Mouse (Mus musculus): ENCODE results near the gene Gm13279.
"Not testable (repeated sequence)": the region's sequence is repeated elsewhere in the genome, so short reads cannot be mapped to it uniquely, and the experiment has no call there.

The Gm13279 gene

GRCm38 (mm10) chr4:88793936-88794675 is 3.1 kb upstream of the Gm13279 start, which contains the start of gene Gm13275:
TSS of gene Gm13275 (plus strand) at chr4:88794487.
- not testable (repeated sequence) for DNase-seq (ENCODE audit: extremely low read depth, low read depth, low spot score)

- DNase-seq (ENCODE audit: extremely low read depth, low read depth, low spot score), result not testable (repeated sequence)
Observed at GRCm38 (mm10) chr4:88799365-88799764, 2.2 kb downstream of the Gm13279 start, which contains the start of gene Gm13285. TSS of gene Gm13285 (plus strand) at chr4:88799665.

GRCm38 (mm10) chr4:88802954-88803353 is 5.8 kb downstream of the Gm13279 start, which contains the start of gene Gm13287:
TSS of gene Gm13287 (plus strand) at chr4:88803254.
- not testable (repeated sequence) for DNase-seq (ENCODE audit: extremely low read depth, low read depth, low spot score)

GRCm38 (mm10) chr4:88805231-88805630 is 8.0 kb downstream of the Gm13279 start, which contains the start of gene Gm13288:
TSS of gene Gm13288 (plus strand) at chr4:88805531.
- DNase-seq (ENCODE audit: extremely low read depth, low read depth, low spot score), result not testable (repeated sequence)

- not testable (repeated sequence) for DNase-seq (ENCODE audit: extremely low read depth, low read depth, low spot score)
Observed at GRCm38 (mm10) chr4:88805761-88806160, 8.6 kb downstream of the Gm13279 start.

GRCm38 (mm10) chr4:88815928-88816327 is 18.7 kb downstream of the Gm13279 start, which contains the start of gene Ifna7:
TSS of gene Ifna7 (plus strand) at chr4:88816228.
- DNase-seq (ENCODE audit: extremely low read depth, low read depth, low spot score), result no peak

- no peak for DNase-seq (ENCODE audit: extremely low read depth, low read depth, low spot score)
Observed at GRCm38 (mm10) chr4:88819659-88820058, 22.5 kb downstream of the Gm13279 start, which contains the start of gene Ifna11. TSS of gene Ifna11 (plus strand) at chr4:88819959.

GRCm38 (mm10) chr4:88822995-88823394 is 25.8 kb downstream of the Gm13279 start:
- no peak for DNase-seq (ENCODE audit: extremely low read depth, low read depth, low spot score)

GRCm38 (mm10) chr4:88827116-88827515 is 29.9 kb downstream of the Gm13279 start, which contains the start of gene Ifna6:
TSS of gene Ifna6 (plus strand) at chr4:88827416.
- DNase-seq (ENCODE audit: extremely low read depth, low read depth, low spot score), result not testable (repeated sequence)

- no peak for DNase-seq (ENCODE audit: extremely low read depth, low read depth, low spot score)
Observed at GRCm38 (mm10) chr4:88830523-88830922, 33.3 kb downstream of the Gm13279 start.

- DNase-seq (ENCODE audit: extremely low read depth, low read depth, low spot score), result not testable (repeated sequence)
Observed at GRCm38 (mm10) chr4:88835225-88835624, 38.0 kb downstream of the Gm13279 start, which contains the start of gene Ifna5. TSS of gene Ifna5 (plus strand) at chr4:88835525.

- no peak for DNase-seq (ENCODE audit: extremely low read depth, low read depth, low spot score)
Observed at GRCm38 (mm10) chr4:88838828-88839227, 41.6 kb downstream of the Gm13279 start.

GRCm38 (mm10) chr4:88840058-88840457 is 42.9 kb downstream of the Gm13279 start:
- DNase-seq (ENCODE audit: extremely low read depth, low read depth, low spot score), result no peak

- DNase-seq (ENCODE audit: extremely low read depth, low read depth, low spot score), result no peak
Observed at GRCm38 (mm10) chr4:88841438-88841911, 44.3 kb downstream of the Gm13279 start, which contains the start of gene Ifna4. TSS of gene Ifna4 (plus strand) at chr4:88841861.

- DNase-seq (ENCODE audit: extremely low read depth, low read depth, low spot score), result no peak
Observed at GRCm38 (mm10) chr4:88845334-88845733, 48.1 kb downstream of the Gm13279 start.
